Mouse (Mus musculus) spleen, adult 2 months (tissue): ENCODE data around the gene Shb.

ENCODE experiments used
- CTCF ChIP-seq: fragments of 200-500 bp; IDR thresholded peaks from 2 replicates; pipeline ENCODE4 v1.5.1; 2011; ENCODE audit warnings: mild to moderate bottlenecking, inconsistent platforms; ENCODE audit not compliant: insufficient read depth, insufficient read length, insufficient replicate concordance; ENCODE audit errors: extremely low read depth
- POLR2A ChIP-seq: fragments of 200-500 bp; IDR thresholded peaks from 2 replicates; pipeline ENCODE4 v1.6.1; 2011; ENCODE audit warnings: low read depth, low read length, inconsistent platforms

GRCm38 (mm10) chr4:45514406-45514805 is 17.9 kb downstream of the Shb start:
- TF ChIP-seq POLR2A, result no peak
- TF ChIP-seq CTCF, result no peak
